Mouse (Mus musculus) adrenal gland, adult 8-10 months (tissue): ENCODE data around the gene Caprin1. TPM values are rescaled to one million over a fixed set of nuclear protein-coding genes. Genes with fewer than 3 reads are reported as not detected.
A peak's percentile ranks its signal among the peaks of the same experiment; 100 is the strongest.

Experiments used
- DNase-seq: peaks from one replicate; pipeline ENCODE4 v3.0.0; 2022
- total RNA-seq, 4 experiments: library from RNA; stranded (reverse); gene quantifications; 2 replicates each; pipeline ENCODE4 v1.2.4; 2022

Gene Caprin1
- total RNA-seq, 4 experiments from 2014 or later = 345 to 413 (median 410) TPM

GRCm38 (mm10) chr2:103796861-103797466 lies 485 bp downstream of the Caprin1 start:
- DNase-seq = peak; percentile 78

GRCm38 (mm10) chr2:103796211-103796860 lies 1.1 kb downstream of the Caprin1 start:
- peak; percentile 58 for DNase-seq

DNA sequence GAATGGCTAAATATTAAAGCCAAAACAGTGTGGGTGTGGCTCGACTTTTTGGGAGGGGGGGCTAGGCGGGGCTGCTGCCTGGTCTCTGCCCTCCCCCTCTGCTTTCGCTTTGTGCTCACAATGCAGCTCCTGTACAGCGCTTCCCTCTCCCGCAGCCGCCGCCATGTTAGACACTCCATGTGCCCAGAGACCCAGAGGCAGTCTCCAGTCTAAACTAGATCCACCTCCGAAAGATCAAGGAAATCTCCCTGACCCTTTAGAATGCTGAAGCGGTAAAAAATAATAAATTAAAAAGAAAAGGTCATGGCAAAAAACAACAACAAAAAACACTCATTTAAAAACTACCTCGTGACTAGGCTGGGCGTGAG lies 1.6 kb downstream of the Caprin1 start:
- DNase-seq = peak; percentile 81

DNA sequence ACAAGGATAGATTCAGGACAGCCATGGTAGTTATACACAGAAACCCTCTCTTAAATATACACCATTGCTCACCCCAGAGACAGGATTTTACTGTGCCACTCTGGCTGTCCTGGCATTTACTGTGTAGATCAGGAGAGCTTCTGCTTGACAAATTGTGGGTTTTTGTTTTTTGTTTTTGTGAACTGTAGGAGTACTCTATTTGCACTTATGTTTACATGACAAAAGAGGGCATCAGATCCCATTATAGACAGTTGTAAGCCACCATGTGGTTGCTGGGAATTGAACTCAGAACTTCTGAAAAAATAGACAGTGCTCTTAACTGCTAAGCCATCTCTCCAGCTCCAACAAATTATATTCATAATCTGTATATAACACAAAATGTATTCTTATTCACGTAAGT lies 5.4 kb downstream of the Caprin1 start:
- DNase-seq = no peak

DNA sequence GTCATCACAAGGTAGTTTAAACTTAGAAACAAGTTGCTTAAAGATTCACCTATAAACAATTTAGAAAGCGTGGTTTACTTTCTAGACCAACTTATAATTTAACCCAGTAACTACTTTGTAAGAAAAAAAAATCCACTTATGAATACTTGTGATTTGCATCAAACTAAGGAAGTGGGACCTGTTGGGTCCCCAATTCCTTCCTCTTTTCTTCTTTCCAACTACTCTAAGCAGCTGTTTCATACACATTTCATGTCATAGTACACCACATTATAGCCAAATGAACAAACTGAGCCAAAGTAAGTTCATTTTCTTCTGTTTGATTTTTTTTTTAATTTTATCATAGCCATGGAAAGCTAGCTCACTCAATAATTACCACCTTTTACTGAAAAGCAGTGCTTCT lies 11.7 kb downstream of the Caprin1 start:
- DNase-seq = no peak

GRCm38 (mm10) chr2:103784621-103785020 lies 12.8 kb downstream of the Caprin1 start:
- DNase-seq = no peak

GRCm38 (mm10) chr2:103762492-103762891 lies 35.0 kb downstream of the Caprin1 start:
- no peak for DNase-seq

GRCm38 (mm10) chr2:103761993-103762392 lies 35.5 kb downstream of the Caprin1 start:
- no peak for DNase-seq

GRCm38 (mm10) chr2:103760906-103761716 lies 36.3 kb downstream of the Caprin1 start, which contains the start of gene Nat10:
Gene Nat10 (minus strand): TSS chr2:103761270.
- DNase-seq = peak; percentile 98

- DNase-seq = no peak
Measured at GRCm38 (mm10) chr2:103760421-103760820, 37.0 kb downstream of the Caprin1 start.

- DNase-seq = no peak
Measured at GRCm38 (mm10) chr2:103755458-103756085, 41.9 kb downstream of the Caprin1 start.

DNA sequence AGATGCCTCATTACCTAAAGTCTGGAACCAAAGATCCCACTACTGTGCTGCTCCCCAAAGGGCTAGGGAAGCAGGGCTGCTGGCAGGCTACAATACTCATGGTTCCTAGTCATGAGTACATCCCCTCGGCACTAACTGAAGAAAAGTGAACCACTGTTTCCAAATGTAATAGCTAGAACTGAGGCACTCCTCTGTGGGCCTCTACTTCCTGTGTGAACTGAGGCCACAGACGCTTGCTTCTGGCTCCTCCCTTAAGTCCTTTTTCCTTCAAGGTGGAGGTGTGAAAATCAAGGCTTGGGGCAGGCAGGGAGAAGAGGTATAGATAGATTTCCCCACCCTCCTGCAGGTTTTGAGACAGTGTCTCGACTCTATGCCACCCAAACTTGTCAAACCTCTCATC lies 42.8 kb downstream of the Caprin1 start:
- DNase-seq = no peak

GRCm38 (mm10) chr2:103751771-103752170 lies 45.7 kb downstream of the Caprin1 start:
- no peak for DNase-seq

DNA sequence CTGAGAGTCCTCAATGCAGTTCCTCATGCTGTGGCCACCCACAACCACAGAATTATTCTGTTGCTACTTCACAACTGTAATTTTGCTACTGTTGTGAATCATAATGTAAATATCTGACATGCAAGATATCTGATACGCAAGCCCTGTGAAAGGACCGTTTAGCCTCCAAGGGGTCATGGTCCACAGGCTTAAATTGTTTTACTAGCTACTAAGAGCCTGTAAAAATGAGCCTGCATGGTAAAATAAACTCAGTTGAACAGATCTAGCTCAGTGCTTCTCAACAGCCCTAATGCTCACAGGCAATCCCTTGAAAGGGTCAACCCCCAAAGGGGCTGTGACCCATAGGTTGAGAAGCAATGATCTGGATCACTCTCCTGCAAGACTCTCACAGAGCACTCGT lies 48.4 kb downstream of the Caprin1 start:
- no peak for DNase-seq

DNA sequence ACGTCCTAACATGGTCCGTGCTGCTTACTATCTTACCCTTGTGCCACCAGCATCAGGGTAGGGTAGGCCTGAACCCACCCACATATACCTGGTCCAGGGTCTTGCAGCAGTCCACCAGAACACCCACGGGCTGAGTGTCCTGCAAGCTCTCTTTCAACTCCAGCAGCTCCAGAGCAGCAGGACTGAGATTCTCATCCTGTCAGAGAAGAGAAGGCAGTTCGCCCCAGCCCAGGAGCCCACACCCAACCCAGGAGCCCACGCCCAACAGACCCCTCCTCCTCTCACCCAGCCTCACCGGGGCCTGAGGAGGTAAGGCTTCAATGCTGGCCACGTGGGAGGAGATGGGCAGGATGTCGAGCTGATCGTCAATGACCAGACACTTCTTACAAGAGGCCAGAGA lies 49.6 kb downstream of the Caprin1 start:
- no peak for DNase-seq

DNA sequence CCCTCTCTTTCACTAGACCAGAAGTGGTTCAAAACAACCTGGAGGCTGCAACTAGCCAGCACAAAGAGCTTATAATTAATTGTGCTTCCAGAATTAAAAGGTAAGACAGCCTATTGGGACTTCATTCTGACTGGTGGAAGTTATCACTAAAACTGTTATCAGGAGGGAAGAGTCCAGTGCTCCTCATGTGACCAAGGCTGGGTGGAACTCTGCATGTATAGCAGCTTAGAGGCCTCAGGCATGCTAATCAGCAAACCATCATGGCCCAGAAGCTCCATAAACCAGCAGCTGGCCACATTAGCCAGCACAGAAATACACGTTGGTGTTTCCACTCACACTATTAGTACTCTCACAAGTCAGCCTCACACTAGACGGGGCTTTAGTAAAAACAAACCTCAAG lies 50.7 kb downstream of the Caprin1 start:
- DNase-seq = no peak

GRCm38 (mm10) chr2:103746096-103746495 lies 51.4 kb downstream of the Caprin1 start:
- no peak for DNase-seq

- DNase-seq = peak; percentile 28
Measured at GRCm38 (mm10) chr2:103745481-103745880, 52.0 kb downstream of the Caprin1 start.

DNA sequence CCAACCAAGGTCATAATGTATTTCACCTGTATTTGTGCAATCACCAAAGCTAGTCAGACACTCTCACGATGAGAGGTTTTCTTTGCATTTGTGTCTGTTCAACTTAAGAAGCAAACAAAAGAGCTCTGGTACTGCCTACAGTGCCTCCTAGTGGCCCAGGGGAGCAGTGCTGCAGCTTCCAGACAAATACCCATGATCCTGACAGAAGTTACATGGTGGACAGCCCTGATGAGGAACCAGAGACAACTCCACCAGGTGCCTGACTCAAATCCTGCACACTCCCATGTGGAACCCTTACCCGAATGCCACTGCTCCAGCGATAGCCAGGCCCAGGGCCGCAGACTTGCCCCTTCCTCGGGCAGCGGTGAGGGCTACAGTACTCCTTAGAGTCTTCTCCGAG lies 53.5 kb downstream of the Caprin1 start:
- no peak for DNase-seq

- DNase-seq = peak; percentile 72
Measured at GRCm38 (mm10) chr2:103743536-103743935, 53.9 kb downstream of the Caprin1 start.

DNA sequence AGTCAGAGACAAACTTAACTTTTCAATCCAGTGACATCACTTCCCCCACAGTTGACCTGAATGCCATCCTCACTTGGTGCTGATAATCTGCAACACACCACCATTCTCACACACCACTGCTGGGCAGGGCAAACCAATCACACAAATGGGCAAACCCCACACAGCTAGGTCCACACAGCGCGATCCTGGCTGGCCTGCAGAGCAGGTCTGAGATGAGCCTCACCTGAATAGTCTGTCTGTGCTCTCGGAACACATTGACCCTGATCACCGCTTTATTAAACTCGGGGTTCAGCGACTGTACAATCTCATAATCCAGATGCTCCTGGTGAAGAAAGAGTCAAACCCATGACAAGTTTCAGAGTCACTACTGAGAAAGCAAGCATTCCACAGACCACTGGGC lies 54.6 kb downstream of the Caprin1 start:
- no peak for DNase-seq

DNA sequence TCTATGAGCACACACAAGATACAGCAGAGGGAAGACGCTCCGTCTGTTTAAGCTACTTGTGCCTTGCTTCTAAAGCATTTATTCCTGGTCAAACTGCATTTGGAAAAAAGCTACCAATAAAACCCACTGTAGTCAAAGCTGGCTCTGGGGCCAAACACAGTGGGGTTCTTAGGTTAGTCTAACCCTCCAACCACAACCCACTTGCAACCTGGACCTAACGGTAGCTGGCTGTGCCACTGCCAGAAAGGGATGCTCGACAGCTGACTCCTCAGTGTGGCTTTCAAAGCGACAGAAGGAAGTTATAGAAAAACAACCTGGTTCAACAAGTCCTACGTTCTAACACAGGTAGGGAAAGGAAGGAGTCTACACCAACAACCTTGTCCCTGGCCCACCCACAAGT lies 66.0 kb downstream of the Caprin1 start:
- DNase-seq = no peak

- DNase-seq = no peak
Measured at GRCm38 (mm10) chr2:103730999-103731398, 66.5 kb downstream of the Caprin1 start.
